Mouse (Mus musculus) ES-E14 (cell line): Measurements from ENCODE around the gene Micall1. TPM values are rescaled to one million over a fixed set of nuclear protein-coding genes. Genes with fewer than 3 reads are reported as not detected.

Experiments used
- DNase-seq: peaks from one replicate; pipeline ENCODE4 v3.0.0-alpha.2; 2013; ENCODE audit warnings: low read depth, low spot score
- H3K27ac ChIP-seq: 2 replicates; pipeline ENCODE4 v1.5.1; 2012; ENCODE audit warnings: low read depth, mild to moderate bottlenecking, low read length, moderate library complexity, mixed read lengths; ENCODE audit not compliant: poor library complexity, insufficient read depth, severe bottlenecking
- H3K36me3 ChIP-seq: 2 replicates; pipeline ENCODE4 v1.6.1; 2012; ENCODE audit warnings: mild to moderate bottlenecking, low read length, moderate library complexity, mixed read lengths; ENCODE audit not compliant: control insufficient read depth, poor library complexity, insufficient read depth, severe bottlenecking
- H3K4me1 ChIP-seq, 2 experiments: fragments of 150-350 bp in 1 of 2; sonication (generic) in 1 of 2; 2 replicates each; pipeline ENCODE4 v1.6.1; 2012; ENCODE audit warnings: low read length in 2 of 2, mild to moderate bottlenecking in 1 of 2, mixed read lengths in 1 of 2; ENCODE audit not compliant: control insufficient read depth in 2 of 2, insufficient read depth in 2 of 2, poor library complexity in 1 of 2
- H3K4me3 ChIP-seq, 2 experiments: fragments of 150-350 bp in 1 of 2; sonication (generic) in 1 of 2; 2 replicates each; pipeline ENCODE4 v1.5.1; 2012; ENCODE audit warnings: low read length in 2 of 2, low read depth in 1 of 2, mild to moderate bottlenecking in 1 of 2, mixed read lengths in 1 of 2; ENCODE audit not compliant: insufficient read depth in 1 of 2, poor library complexity in 1 of 2, severe bottlenecking in 1 of 2
- H3K9ac ChIP-seq: 2 replicates; pipeline ENCODE4 v1.6.1; 2012; ENCODE audit warnings: low read depth, mild to moderate bottlenecking, low read length, mixed read lengths; ENCODE audit not compliant: poor library complexity, insufficient read depth, severe bottlenecking
- H3K9me3 ChIP-seq: fragments of 150-350 bp; sonication (generic); 2 replicates; pipeline ENCODE4 v1.6.1; 2012; ENCODE audit warnings: low read depth, mild to moderate bottlenecking, low read length; ENCODE audit not compliant: control insufficient read depth, insufficient read depth
- CHD2 ChIP-seq: IDR thresholded peaks from 2 replicates; pipeline ENCODE4 v1.6.1; 2014; ENCODE audit warnings: mild to moderate bottlenecking, low read depth, low read length, inconsistent platforms
- HCFC1 ChIP-seq: IDR thresholded peaks from 2 replicates; pipeline ENCODE4 v1.6.1; 2012; ENCODE audit warnings: low read length, inconsistent platforms, borderline replicate concordance; ENCODE audit not compliant: insufficient read depth
- MAFK ChIP-seq: IDR thresholded peaks from 2 replicates; pipeline ENCODE4 v1.6.1; 2014; ENCODE audit warnings: mild to moderate bottlenecking, low read depth, low read length, inconsistent platforms; ENCODE audit not compliant: insufficient read depth
- ZC3H11A ChIP-seq: IDR thresholded peaks from 2 replicates; pipeline ENCODE4 v1.6.1; 2012; ENCODE audit warnings: low read depth, mild to moderate bottlenecking, inconsistent platforms, low read length, borderline replicate concordance
- ZNF384 ChIP-seq: IDR thresholded peaks from 2 replicates; pipeline ENCODE4 v1.6.1; 2012; ENCODE audit warnings: low read depth, low read length, inconsistent platforms
- in situ Hi-C, 2 experiments: fragments of 600-800 bp; cut with MboI; formaldehyde crosslinking; loops; one replicate each; pipeline ENCODE4 v1.15.1; 2025; ENCODE audit warnings: low sequenced_read_pairs in 2 of 2, inconsistent platforms in 1 of 2; ENCODE audit not compliant: unreplicated experiment in 2 of 2
- total RNA-seq: library from RNA; depleted of rRNA; stranded (reverse); fragments of 300-350 nt; gene quantifications from 2 replicates; pipeline ENCODE4 v1.2.3, GENCODE M21; 2012

Gene Micall1
- total RNA-seq, 1 experiment = 7.7 TPM

- Histone ChIP-seq H3K9me3 (no peaks in the 10 kb centered on the region), H3K36me3 (peaks cover 20% of the 10 kb centered on the region), H3K4me1 (peaks cover 0 to 10% of the 10 kb centered on the region in 2 experiments; a peak in 2 of 4 replicates), H3K9ac (no peak overlapping the region), H3K27ac (no peak overlapping the region), H3K4me3 (no peak overlapping the region)
- DNase-seq = no peak
- in situ Hi-C loops = no loop called here
- no peak for TF ChIP-seq ZNF384
- TF ChIP-seq HCFC1 = no peak
- TF ChIP-seq CHD2 = no peak
- TF ChIP-seq ZC3H11A = no peak
- no peak for TF ChIP-seq MAFK
These were observed 9.8 kb upstream of the Micall1 start for GRCm38 (mm10) chr15:79098868-79099267.

- no peak for DNase-seq
- in situ Hi-C loops = no loop called here
- Histone ChIP-seq H3K9ac (no peak overlapping the region), H3K27ac (no peak overlapping the region), H3K36me3 (peaks cover 14% of the 10 kb centered on the region), H3K4me3 (no peak overlapping the region), H3K4me1 (peaks cover 0 to 10% of the 10 kb centered on the region in 2 experiments; a peak in 2 of 4 replicates), H3K9me3 (no peaks in the 10 kb centered on the region)
- TF ChIP-seq MAFK (no peak), ZNF384 (no peak), ZC3H11A (no peak), HCFC1 (no peak), CHD2 (no peak)
These were observed 9.2 kb upstream of the Micall1 start for GRCm38 (mm10) chr15:79099456-79099855.

GRCm38 (mm10) chr15:79100391-79100790 is 8.3 kb upstream of the Micall1 start:
- Histone ChIP-seq H3K36me3 (peaks cover 10% of the 10 kb centered on the region), H3K9ac (no peak overlapping the region), H3K9me3 (no peaks in the 10 kb centered on the region), H3K4me3 (no peak overlapping the region), H3K27ac (no peak overlapping the region), H3K4me1 (peaks cover 0 to 10% of the 10 kb centered on the region in 2 experiments; a peak in 2 of 4 replicates)
- DNase-seq = no peak
- in situ Hi-C loops = no loop called here
- TF ChIP-seq ZNF384 (no peak), CHD2 (no peak), MAFK (no peak), HCFC1 (no peak)

- in situ Hi-C loops = no loop called here
These were observed 7.2 kb upstream of the Micall1 start for GRCm38 (mm10) chr15:79101531-79101930.

GRCm38 (mm10) chr15:79103264-79103663 is 5.4 kb upstream of the Micall1 start:
- no peak for DNase-seq
- TF ChIP-seq MAFK = no peak
- TF ChIP-seq ZNF384 = no peak
- no peak for TF ChIP-seq ZC3H11A
- no peak for TF ChIP-seq CHD2
- TF ChIP-seq HCFC1 = no peak
- Histone ChIP-seq H3K9ac (no peak overlapping the region), H3K9me3 (no peaks in the 10 kb centered on the region), H3K4me1 (peaks cover 2 to 3% of the 10 kb centered on the region in 2 experiments; a peak in 2 of 4 replicates), H3K27ac (no peak overlapping the region), H3K36me3 (no peaks in the 10 kb centered on the region), H3K4me3 (no peak overlapping the region)
- in situ Hi-C loops = no loop called here

More at GRCm38 (mm10) chr15:79101531-79101930, 7.2 kb upstream of the Micall1 start:
- H3K4me3 ChIP-seq = no peak overlapping the region
- DNase-seq = no peak
- H3K36me3 ChIP-seq = no peaks in the 10 kb centered on the region
- H3K9ac ChIP-seq = no peak overlapping the region
- no peak for TF ChIP-seq HCFC1
- no peak for TF ChIP-seq ZC3H11A
- no peak for TF ChIP-seq CHD2
- TF ChIP-seq ZNF384 = no peak
- no peak for TF ChIP-seq MAFK
- H3K9me3 ChIP-seq = no peaks in the 10 kb centered on the region
- H3K27ac ChIP-seq = no peak overlapping the region
- peaks cover 0 to 10% of the 10 kb centered on the region in 2 experiments; a peak in 2 of 4 replicates for H3K4me1 ChIP-seq
